Mouse (Mus musculus) right cerebral cortex, adult 18-20 months (tissue): ENCODE results near the gene Gm30083.

Source experiments
- DNase-seq: peaks from one replicate; pipeline ENCODE4 v3.0.0; 2022; ENCODE audit warnings: mixed read lengths

Gm30083 gene

GRCm38 (mm10) chr14:33958841-33959240 lies 56.1 kb downstream of the Gm30083 start:
- DNase-seq = no peak

DNA sequence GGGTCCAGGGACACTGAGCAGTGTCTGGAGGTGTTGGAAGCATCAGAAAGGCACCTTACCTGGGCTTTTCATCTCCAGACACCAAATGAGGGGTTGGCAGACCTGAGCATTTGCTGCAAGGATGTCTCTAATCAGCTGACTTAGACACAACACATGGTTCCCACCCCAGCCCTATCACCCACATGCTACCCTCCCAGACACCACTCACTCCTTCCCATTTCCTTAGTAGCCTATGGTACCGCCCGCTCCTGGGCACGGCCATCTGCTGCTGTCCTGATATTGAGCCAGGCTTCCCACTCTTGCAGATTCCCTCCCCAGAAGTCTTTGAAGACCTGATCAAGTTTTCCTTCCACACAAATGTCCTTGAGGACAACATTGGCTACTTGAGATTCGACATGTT lies 56.8 kb downstream of the Gm30083 start:
- DNase-seq = no peak

DNA sequence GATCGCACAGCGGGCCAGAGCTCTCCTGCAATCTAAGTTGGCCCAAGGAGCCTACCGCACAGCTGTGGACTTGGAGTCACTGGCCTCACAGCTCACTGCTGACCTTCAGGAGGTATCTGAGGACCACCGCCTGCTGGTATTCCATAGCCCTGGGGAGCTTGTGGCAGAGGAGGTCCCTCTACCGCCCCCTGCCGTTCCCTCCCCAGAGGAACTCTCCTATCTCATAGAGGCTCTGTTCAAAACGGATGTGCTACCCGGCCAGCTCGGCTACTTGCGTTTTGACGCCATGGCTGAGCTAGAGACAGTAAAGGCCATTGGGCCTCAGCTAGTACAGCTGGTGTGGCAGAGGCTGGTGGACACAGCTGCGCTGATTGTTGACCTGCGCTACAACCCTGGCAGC lies 58.9 kb downstream of the Gm30083 start:
- no peak for DNase-seq

DNA sequence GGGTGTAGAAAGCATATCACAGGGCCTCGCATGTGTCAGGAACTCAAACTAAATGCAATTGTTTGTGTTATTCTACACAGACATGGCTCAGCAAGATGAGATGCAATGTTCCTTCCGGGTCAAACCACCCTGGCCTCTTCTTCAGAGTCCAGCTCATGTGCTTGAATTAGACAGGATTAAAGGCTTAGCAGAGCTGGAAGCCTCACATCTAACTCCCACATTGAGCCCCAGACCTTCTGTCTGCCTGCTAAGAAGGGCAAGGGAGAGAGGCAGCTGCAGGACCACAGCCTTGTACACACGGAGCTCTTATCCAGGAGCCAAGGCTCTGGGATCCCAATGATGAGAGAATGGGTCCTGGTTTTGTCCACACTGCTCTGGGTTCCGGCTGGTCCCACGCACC lies 61.2 kb downstream of the Gm30083 start, which contains the start of gene Rbp3:
Gene Rbp3 (plus strand): TSS at position 243 of the 400 bp plus-strand sequence.
- DNase-seq = no peak

- no peak for DNase-seq
Observed at GRCm38 (mm10) chr14:33952233-33952981, 62.6 kb downstream of the Gm30083 start.

- no peak for DNase-seq
Observed at GRCm38 (mm10) chr14:33946125-33946524, 68.9 kb downstream of the Gm30083 start.

DNA sequence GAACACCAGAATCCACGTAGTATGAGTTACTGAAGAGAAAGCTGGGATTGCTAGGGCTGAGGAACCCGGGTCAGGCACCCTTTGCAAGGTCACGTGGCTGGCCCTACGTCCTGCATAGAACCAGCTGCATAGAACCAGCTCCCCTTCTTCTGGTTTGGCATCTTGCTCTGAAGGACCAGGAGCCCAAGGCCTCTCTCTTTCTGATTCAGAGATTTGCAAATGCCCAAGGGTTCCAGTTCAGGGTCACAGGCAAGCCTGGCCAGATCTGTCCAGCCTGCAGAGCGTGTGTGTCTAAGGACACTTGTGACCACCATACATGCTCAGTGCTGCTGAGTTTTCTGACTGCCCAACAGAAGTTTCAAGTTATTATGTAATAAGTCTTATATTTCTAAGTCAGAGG lies 72.8 kb downstream of the Gm30083 start:
- DNase-seq = no peak

DNA sequence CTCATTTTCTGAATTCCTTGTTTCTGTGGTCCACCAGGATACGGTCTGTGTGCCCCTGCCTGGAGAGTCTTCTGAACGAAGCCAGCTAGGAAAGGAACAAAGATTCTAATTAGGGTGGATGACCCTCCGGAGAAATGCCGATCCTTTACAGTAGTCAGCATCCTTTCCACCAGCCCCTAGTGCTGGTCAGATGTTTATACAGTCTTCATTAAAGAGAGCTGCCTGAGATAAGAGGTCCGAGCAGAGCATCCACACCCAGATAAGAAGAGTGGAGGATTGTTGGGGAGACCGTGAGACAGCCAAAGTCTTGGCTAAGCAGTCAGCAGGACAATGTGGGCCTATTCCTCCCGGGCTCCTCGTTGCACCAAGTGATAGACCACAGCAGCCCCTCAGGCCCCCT lies 74.2 kb downstream of the Gm30083 start, which contains the start of gene Gdf2:
Gene Gdf2 (plus strand): TSS at position 301 of the 400 bp plus-strand sequence.
- no peak for DNase-seq

DNA sequence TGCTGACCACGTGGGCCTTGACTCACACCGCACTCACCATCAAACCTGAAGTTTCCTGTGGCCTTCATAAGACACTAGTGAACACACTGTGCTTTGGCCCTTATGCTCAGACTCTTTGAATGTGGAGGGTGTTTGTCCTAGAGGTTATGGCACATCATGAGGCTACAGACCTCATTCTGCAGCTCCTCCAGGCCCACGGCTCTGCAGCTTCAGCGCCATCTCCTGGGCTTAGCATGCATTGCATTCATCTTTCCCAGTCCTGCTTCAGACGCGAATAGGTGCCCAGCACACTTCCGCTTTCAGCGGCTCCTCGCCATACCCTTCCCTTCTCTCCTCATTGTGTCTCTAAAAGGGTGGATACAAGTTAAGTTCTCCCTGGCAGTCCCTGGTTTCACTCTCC lies 75.9 kb downstream of the Gm30083 start:
- DNase-seq = peak; percentile 72
